Mouse (Mus musculus): Measurements from ENCODE around the gene Fgd6. TPM values are rescaled to one million over a fixed set of nuclear protein-coding genes. Genes with fewer than 3 reads are reported as not detected.

Gene Fgd6
- polyA plus RNA-seq, 1 experiment = 5.3 TPM

- Histone ChIP-seq H3K27me3 (ENCODE audit: control insufficient read depth, insufficient read depth, low read length, poor library complexity, severe bottlenecking) (no peaks in the 10 kb centered on the region), H3K4me3 (ENCODE audit: low read depth, low read length) (no peak overlapping the region), H3K9me3 (replicated peaks; ENCODE audit: control insufficient read depth, insufficient read depth, low read length, poor library complexity, severe bottlenecking) (peaks cover 2% of the 10 kb centered on the region; the same call in 1 of the 2 replicates), H3K9ac (ENCODE audit: low read depth, poor library complexity, severe bottlenecking) (no peak overlapping the region), H3K36me3 (ENCODE audit: control insufficient read depth, insufficient read depth, low read length, poor library complexity, severe bottlenecking) (no peaks in the 10 kb centered on the region), H3K4me1 (ENCODE audit: control insufficient read depth, insufficient read depth, low read length) (peaks cover 2% of the 10 kb centered on the region), H3K27ac (ENCODE audit: insufficient read depth, low read length) (no peak overlapping the region)
- no peak for TF ChIP-seq CTCF (IDR thresholded peaks at IDR 0.05; ENCODE audit: low read depth, low read length)
- TF ChIP-seq EP300 (IDR thresholded peaks at IDR 0.05; ENCODE audit: insufficient read depth, low read depth, low read length) = no peak
These were observed 54.2 kb downstream of the Fgd6 start for GRCm38 (mm10) chr10:94090032-94090431.

- no peak overlapping the region for H3K4me3 ChIP-seq (ENCODE audit: low read depth, low read length)
- TF ChIP-seq POLR2A (IDR thresholded peaks at IDR 0.05; ENCODE audit: insufficient read depth, low read length) (no peak), CTCF (IDR thresholded peaks at IDR 0.05; ENCODE audit: low read depth, low read length) (no peak), EP300 (IDR thresholded peaks at IDR 0.05; ENCODE audit: insufficient read depth, low read depth, low read length) (0 out of 2 replicates have a peak, but pooled peaks have one; percentile 44)
- peaks cover 2% of the 10 kb centered on the region; the same call in 1 of the 2 replicates for H3K9me3 ChIP-seq (replicated peaks; ENCODE audit: control insufficient read depth, insufficient read depth, low read length, poor library complexity, severe bottlenecking)
- H3K27me3 ChIP-seq (ENCODE audit: control insufficient read depth, insufficient read depth, low read length, poor library complexity, severe bottlenecking) = no peaks in the 10 kb centered on the region
- H3K4me1 ChIP-seq (ENCODE audit: control insufficient read depth, insufficient read depth, low read length) = peaks cover 8% of the 10 kb centered on the region
- no peaks in the 10 kb centered on the region for H3K36me3 ChIP-seq (ENCODE audit: control insufficient read depth, insufficient read depth, low read length, poor library complexity, severe bottlenecking)
- no peak overlapping the region for H3K27ac ChIP-seq (ENCODE audit: insufficient read depth, low read length)
- H3K9ac ChIP-seq (ENCODE audit: low read depth, poor library complexity, severe bottlenecking) = no peak overlapping the region
These were observed 57.7 kb downstream of the Fgd6 start for GRCm38 (mm10) chr10:94093534-94093933.

GRCm38 (mm10) chr10:94095743-94096465 lies 60.1 kb downstream of the Fgd6 start:
- Histone ChIP-seq H3K4me1 (ENCODE audit: control insufficient read depth, insufficient read depth, low read length) (peaks cover 8% of the 10 kb centered on the region), H3K9me3 (replicated peaks; ENCODE audit: control insufficient read depth, insufficient read depth, low read length, poor library complexity, severe bottlenecking) (peaks cover 2% of the 10 kb centered on the region; the same call in 1 of the 2 replicates), H3K27ac (ENCODE audit: insufficient read depth, low read length) (no peak overlapping the region), H3K9ac (ENCODE audit: low read depth, poor library complexity, severe bottlenecking) (no peak overlapping the region), H3K36me3 (ENCODE audit: control insufficient read depth, insufficient read depth, low read length, poor library complexity, severe bottlenecking) (no peaks in the 10 kb centered on the region), H3K27me3 (ENCODE audit: control insufficient read depth, insufficient read depth, low read length, poor library complexity, severe bottlenecking) (no peaks in the 10 kb centered on the region), H3K4me3 (ENCODE audit: low read depth, low read length) (no peak overlapping the region)
- no peak for TF ChIP-seq EP300 (IDR thresholded peaks at IDR 0.05; ENCODE audit: insufficient read depth, low read depth, low read length)
- no peak for TF ChIP-seq CTCF (IDR thresholded peaks at IDR 0.05; ENCODE audit: low read depth, low read length)
- no peak for TF ChIP-seq POLR2A (IDR thresholded peaks at IDR 0.05; ENCODE audit: insufficient read depth, low read length)

- Histone ChIP-seq H3K36me3 (ENCODE audit: control insufficient read depth, insufficient read depth, low read length, poor library complexity, severe bottlenecking) (no peaks in the 10 kb centered on the region), H3K9me3 (replicated peaks; ENCODE audit: control insufficient read depth, insufficient read depth, low read length, poor library complexity, severe bottlenecking) (no peaks in the 10 kb centered on the region; the same call in 1 of the 2 replicates), H3K27ac (ENCODE audit: insufficient read depth, low read length) (no peak overlapping the region), H3K4me1 (ENCODE audit: control insufficient read depth, insufficient read depth, low read length) (peaks cover 8% of the 10 kb centered on the region), H3K9ac (ENCODE audit: low read depth, poor library complexity, severe bottlenecking) (no peak overlapping the region), H3K27me3 (ENCODE audit: control insufficient read depth, insufficient read depth, low read length, poor library complexity, severe bottlenecking) (no peaks in the 10 kb centered on the region), H3K4me3 (ENCODE audit: low read depth, low read length) (no peak overlapping the region)
- TF ChIP-seq POLR2A (IDR thresholded peaks at IDR 0.05; ENCODE audit: insufficient read depth, low read length) = no peak
- 0 out of 2 replicates have a peak, but pooled peaks have one; percentile 4 for TF ChIP-seq EP300 (IDR thresholded peaks at IDR 0.05; ENCODE audit: insufficient read depth, low read depth, low read length)
These were observed 61.5 kb downstream of the Fgd6 start for GRCm38 (mm10) chr10:94097081-94097845.

- Histone ChIP-seq H3K27ac (ENCODE audit: insufficient read depth, low read length) (no peak overlapping the region), H3K9me3 (replicated peaks; ENCODE audit: control insufficient read depth, insufficient read depth, low read length, poor library complexity, severe bottlenecking) (no peaks in the 10 kb centered on the region), H3K27me3 (ENCODE audit: control insufficient read depth, insufficient read depth, low read length, poor library complexity, severe bottlenecking) (no peaks in the 10 kb centered on the region), H3K9ac (ENCODE audit: low read depth, poor library complexity, severe bottlenecking) (no peak overlapping the region), H3K36me3 (ENCODE audit: control insufficient read depth, insufficient read depth, low read length, poor library complexity, severe bottlenecking) (no peaks in the 10 kb centered on the region), H3K4me1 (ENCODE audit: control insufficient read depth, insufficient read depth, low read length) (peaks cover 8% of the 10 kb centered on the region), H3K4me3 (ENCODE audit: low read depth, low read length) (no peak overlapping the region)
- no peak for TF ChIP-seq EP300 (IDR thresholded peaks at IDR 0.05; ENCODE audit: insufficient read depth, low read depth, low read length)
- no peak for TF ChIP-seq CTCF (IDR thresholded peaks at IDR 0.05; ENCODE audit: low read depth, low read length)
- TF ChIP-seq POLR2A (IDR thresholded peaks at IDR 0.05; ENCODE audit: insufficient read depth, low read length) = no peak
These were observed 62.3 kb downstream of the Fgd6 start for GRCm38 (mm10) chr10:94098100-94098499.

- Histone ChIP-seq H3K4me3 (ENCODE audit: low read depth, low read length) (no peak overlapping the region), H3K9ac (ENCODE audit: low read depth, poor library complexity, severe bottlenecking) (no peak overlapping the region), H3K27ac (ENCODE audit: insufficient read depth, low read length) (no peak overlapping the region), H3K27me3 (ENCODE audit: control insufficient read depth, insufficient read depth, low read length, poor library complexity, severe bottlenecking) (no peaks in the 10 kb centered on the region; the same call in 1 of the 2 replicates), H3K4me1 (ENCODE audit: control insufficient read depth, insufficient read depth, low read length) (no peaks in the 10 kb centered on the region), H3K9me3 (replicated peaks; ENCODE audit: control insufficient read depth, insufficient read depth, low read length, poor library complexity, severe bottlenecking) (no peaks in the 10 kb centered on the region), H3K36me3 (ENCODE audit: control insufficient read depth, insufficient read depth, low read length, poor library complexity, severe bottlenecking) (no peaks in the 10 kb centered on the region)
- no peak for TF ChIP-seq CTCF (IDR thresholded peaks at IDR 0.05; ENCODE audit: low read depth, low read length)
- no peak for TF ChIP-seq POLR2A (IDR thresholded peaks at IDR 0.05; ENCODE audit: insufficient read depth, low read length)
- no peak for TF ChIP-seq EP300 (IDR thresholded peaks at IDR 0.05; ENCODE audit: insufficient read depth, low read depth, low read length)
These were observed 69.7 kb downstream of the Fgd6 start for GRCm38 (mm10) chr10:94105498-94105897.

Data from ES-Bruce4 (cell line).